Mouse (Mus musculus) erythroblast, embryonic 14.5 days (primary cell): ENCODE data around the gene Faap24.

Source experiments
- GATA1 ChIP-seq: IDR thresholded peaks from 2 replicates; pipeline ENCODE4 v1.6.1; 2012; ENCODE audit warnings: low read length, inconsistent platforms, mixed read lengths
- TAL1 ChIP-seq: IDR thresholded peaks from 3 replicates; pipeline ENCODE4 v1.6.1; 2012; ENCODE audit warnings: low read length, inconsistent platforms, mixed read lengths

DNA sequence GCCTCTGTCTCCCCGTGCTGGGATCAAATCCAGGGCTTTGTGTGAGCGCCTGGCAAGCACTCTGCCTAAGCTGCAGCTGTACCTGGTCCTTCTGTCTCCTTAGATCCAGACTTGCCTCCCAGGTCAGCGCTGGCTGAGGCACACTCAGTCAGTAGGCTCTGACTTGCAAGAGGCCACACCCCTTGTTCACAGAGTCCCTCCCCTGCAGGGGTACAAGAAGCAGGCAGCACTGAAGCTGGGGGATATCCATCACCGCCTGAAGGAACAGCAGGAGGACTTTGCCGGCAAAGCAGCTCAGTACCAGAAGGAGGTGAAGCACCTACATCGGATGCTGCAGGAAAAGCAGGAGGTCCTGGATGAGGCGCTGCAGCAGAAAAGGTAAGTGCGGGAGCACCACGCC, 38.6 kb upstream of the Faap24 start:
- TF ChIP-seq GATA1 (no peak), TAL1 (no peak)
